Mouse (Mus musculus): ENCODE measurements at regions not wholly inside any gene's neighbourhood (a gene's known extent, or its start where the extent isn't known, plus 50 kb on each side); places are given as distances from the start of the nearest gene placed in this dataset.

DNA sequence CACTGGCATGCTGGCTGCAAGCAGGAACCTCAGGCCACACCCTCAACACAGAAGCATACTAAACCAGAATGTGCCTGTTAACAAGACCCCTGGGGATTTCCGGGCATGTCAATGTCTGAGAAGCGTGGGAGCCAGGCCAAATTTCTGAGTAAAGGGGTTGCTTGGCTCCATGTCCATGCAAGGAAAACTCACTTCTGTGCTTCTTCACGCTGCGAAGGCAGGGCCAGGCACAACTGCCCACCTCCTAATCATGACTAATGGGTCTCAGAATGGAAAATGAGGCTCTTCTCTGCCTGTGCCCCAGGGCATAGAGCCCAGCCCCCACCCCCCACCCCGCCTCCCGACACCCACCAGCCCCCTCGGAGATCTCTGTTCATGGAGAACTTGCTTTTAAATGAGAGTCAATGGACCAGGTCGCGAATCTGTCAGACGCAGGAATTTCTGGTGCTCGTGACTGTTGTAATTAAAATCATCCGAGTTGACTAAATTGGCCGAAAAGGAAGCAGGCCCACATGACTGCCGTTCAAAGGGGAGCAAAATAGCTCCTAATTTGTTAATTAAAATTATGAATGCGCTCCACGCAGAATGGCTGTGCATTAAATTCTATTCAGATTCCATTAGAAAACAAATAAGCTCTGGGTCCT, 152.2 kb downstream of the H2al1j start:
- TF ChIP-seq POLR2A (IDR thresholded peaks at IDR 0.05; ENCODE audit: low read depth, low read length), result no peak
- TF ChIP-seq CTCF (IDR thresholded peaks at IDR 0.05; ENCODE audit: extremely low read depth, insufficient read length, insufficient replicate concordance, low read depth, low read length), result no peak
